Mouse (Mus musculus) adrenal gland, adult 8-10 months (tissue): ENCODE results near the gene Nkx1-2. TPM values are rescaled to one million over a fixed set of nuclear protein-coding genes. Genes with fewer than 3 reads are reported as not detected.

Source experiments
- DNase-seq: peaks from one replicate; pipeline ENCODE4 v3.0.0; 2022
- total RNA-seq, 4 experiments: library from RNA; stranded (reverse); gene quantifications; 2 replicates each; pipeline ENCODE4 v1.2.4; 2022

The Nkx1-2 gene
- total RNA-seq, 4 experiments from 2014 or later, result not detected

- DNase-seq, result no peak
Observed at GRCm38 (mm10) chr7:132559138-132559766, 40.2 kb downstream of the Nkx1-2 start.

GRCm38 (mm10) chr7:132558141-132558736 lies 41.2 kb downstream of the Nkx1-2 start:
- DNase-seq, result no peak

GRCm38 (mm10) chr7:132556575-132556974 lies 42.9 kb downstream of the Nkx1-2 start:
- DNase-seq, result no peak

DNA sequence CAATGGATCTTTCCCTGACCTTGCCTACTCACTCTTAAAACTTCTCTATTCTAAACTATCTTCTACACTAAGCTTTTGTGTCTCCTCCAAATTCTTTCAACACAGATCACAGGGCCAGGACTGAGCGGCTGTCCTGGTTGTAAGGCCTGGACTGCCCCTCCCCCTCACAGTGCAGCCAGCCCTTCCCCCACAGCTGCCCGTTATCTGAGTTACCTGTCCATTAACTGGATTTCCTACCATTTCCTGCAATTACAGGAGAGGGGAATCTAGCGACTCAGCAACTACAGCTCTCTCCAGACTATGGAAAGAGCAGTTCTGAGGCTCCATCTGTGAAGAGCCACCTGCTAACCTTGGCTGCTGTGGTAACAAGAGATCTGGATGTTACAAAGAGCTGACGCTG lies 43.5 kb downstream of the Nkx1-2 start:
- no peak for DNase-seq

DNA sequence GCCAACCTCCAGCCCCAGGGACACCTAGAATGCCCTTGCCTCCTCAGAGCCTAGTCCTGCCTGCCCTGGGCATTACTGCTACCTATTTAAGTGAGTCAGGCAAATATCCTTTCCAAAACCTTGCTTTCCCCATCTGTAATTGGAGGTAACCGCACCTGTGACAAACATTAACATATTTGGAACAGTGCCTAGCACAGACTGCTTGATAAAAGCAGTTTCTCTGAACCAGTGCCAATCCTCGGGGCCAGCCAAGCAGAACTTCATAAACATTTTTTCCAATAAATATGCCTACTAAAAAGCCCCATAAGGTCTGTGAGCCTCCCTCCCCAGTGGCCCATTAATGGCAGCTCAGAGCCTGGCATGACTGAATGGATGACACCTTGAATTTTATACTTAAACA lies 45.3 kb downstream of the Nkx1-2 start:
- no peak for DNase-seq

DNA sequence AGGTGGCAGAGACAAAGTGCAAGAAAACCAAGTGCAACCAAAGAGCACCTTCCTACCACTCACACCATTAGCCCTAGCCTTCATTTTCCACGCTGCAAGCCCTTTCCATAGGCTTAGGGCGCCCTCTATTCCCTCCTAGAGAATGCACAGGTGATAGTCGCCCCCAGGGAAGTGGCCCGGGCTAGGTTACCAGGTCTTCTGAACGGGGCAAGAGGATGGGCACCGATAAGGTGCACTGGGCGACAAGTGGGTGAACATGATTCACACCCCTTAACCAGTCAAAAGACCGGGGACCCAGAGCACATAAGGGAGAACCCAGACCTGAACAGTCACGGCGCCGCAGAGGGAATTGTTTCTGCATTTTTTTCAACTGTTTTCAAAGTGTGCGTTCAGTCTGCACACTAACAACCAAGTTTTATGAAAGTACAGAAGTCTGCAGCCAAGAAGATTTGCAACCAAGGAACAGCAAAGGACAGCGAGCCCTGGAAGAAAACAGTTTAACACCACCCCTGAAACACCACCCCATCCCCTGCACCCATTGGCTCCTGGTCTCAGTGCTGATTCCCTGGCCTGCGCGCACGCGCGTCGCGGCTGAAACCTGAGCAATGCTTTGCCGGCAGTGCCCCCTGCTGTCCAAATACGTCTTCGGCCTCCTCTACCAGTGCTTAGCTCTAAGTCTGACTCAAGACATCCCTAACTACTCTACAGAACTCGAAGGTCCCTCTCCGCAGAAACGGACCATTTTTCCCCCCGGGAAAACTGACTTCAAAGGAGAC lies 47.9 kb downstream of the Nkx1-2 start:
- peak; percentile 94 for DNase-seq

- DNase-seq, result no peak
Observed at GRCm38 (mm10) chr7:132547126-132547525, 52.3 kb downstream of the Nkx1-2 start.

Other genes starting within 250 kb of the Nkx1-2 start
- gene Oat, start 23.2 kb downstream of the Nkx1-2 start, total RNA-seq, result 100 to 1,000 TPM; 140 to 156 (median 148) TPM
- gene Lhpp, start 11.0 kb upstream of the Nkx1-2 start, total RNA-seq, result 10 to 100 TPM; 26.7 to 38.0 (median 29.8) TPM
- gene Fam53b, start 214.2 kb upstream of the Nkx1-2 start, total RNA-seq, result 100 to 1,000 TPM in 1 of 4 experiments, 10 to 100 TPM in 3; 84.3 to 115 (median 87.7) TPM